Mouse (Mus musculus) urinary bladder, postnatal 14 days (tissue): ENCODE results near the gene C1qtnf7.

Source experiments
- DNase-seq: peaks from one replicate; pipeline ENCODE4 v3.0.0; 2021; ENCODE audit warnings: low spot score

Gene C1qtnf7

DNA sequence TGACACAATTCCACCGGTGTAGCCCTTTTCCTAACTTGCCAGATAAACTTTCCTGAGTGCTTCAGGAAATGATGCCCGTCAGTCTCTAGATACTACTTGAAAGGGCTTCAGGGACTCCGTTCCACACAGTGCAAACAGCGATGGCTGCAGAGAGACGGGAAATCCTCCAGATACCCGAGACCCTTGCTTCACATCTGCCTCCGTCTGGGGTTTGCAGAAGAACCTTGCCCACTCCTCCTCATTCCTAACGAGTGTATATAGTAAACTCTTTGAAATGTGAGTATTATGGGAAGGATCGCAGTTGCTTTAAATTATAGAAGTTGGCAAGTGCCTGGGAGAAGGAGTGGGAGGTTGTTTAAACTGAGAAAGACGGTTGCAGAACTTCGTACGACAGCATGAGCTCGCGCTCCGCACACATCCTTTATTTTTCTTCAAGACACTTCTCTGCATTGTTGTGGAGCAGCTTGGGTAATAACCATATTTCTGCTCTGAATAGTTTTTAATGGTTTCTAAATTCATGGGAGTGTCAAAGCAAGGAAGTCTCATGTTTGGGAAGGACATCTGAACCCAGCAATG lies at the start of gene C1qtnf7:
Gene C1qtnf7, plus strand, starts transcription at position 138 of the 576 bp plus-strand sequence.
- no peak for DNase-seq

- no peak for DNase-seq
Measured at GRCm38 (mm10) chr5:43466762-43467161, 48.6 kb upstream of the C1qtnf7 start.

DNA sequence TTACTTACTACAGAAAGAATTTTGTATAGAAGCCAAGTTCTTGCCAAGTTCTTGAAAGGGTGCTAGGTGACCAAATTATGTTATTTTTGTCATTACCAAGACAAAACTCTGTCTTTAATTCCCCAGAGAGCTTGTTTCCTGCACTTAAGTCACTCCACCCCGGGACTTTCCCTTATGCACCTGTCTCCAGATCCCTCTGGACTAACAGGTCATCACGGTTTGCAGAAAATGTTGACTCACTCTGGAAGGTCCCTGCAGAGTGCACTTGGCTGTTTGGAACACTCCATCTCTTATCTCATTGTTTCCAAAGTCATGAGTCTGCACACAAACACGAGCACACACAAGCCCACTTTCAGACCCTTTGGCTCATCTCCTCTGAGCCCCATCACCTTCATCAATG lies 48.1 kb upstream of the C1qtnf7 start:
- no peak for DNase-seq

DNA sequence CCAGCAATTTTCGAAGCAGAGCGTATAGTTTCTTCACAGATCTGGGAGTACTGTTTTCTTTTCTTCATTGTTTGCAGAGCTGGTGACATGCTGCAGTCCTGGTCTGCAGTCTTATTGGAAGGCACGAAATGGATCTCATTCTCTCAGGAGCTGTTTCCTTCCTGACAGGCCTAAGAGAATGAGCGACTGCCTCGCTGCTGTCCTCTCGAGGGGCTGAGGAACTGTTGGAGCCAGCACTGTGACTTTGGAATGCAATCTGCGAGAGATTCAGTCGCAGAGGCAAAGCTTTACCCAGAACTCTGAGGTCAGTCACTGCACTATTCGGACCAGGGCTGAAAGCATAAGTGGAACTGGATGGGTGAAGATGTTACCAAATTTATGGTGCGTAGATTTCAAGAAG lies 46.4 kb upstream of the C1qtnf7 start:
- DNase-seq = no peak

DNA sequence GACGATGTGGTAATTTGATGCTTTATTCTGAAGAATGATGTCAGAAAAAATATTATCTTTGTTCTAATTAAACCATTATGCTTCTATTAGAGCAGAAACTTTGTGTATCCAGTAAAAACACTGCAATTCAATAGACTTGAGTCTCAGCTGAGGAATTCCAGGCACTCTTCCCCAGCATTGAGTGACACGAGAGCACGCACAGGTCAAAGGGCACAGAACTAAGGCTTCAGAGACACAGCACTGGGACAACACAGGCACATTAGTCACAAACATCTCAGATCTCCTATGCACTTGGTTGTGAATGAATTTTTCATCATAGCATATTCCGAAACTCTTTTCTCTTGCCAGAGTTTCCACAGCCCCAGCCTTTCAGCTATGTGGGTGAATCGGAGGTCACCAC lies 37.4 kb upstream of the C1qtnf7 start:
- no peak for DNase-seq

DNA sequence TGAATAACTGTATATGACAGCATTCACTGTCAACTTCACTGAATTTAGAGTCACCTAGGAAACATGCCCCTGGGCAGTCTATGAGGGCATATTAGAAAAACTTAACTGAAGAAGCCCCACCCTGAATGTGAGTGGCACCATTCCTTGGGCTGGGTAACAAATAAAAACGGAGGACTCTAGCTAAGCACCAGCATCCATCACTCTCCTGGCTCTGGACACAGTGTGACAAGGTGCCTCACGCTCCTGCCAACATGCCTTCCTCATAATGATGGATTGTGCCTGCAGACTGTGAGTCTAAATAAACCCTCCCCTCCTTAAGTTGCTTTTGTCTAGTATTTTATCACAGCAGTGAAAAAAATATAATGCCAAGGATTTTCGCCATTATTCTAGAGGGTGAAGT lies 35.3 kb upstream of the C1qtnf7 start:
- no peak for DNase-seq

GRCm38 (mm10) chr5:43480786-43481185 lies 34.6 kb upstream of the C1qtnf7 start:
- no peak for DNase-seq

GRCm38 (mm10) chr5:43481824-43482223 lies 33.5 kb upstream of the C1qtnf7 start:
- no peak for DNase-seq

DNA sequence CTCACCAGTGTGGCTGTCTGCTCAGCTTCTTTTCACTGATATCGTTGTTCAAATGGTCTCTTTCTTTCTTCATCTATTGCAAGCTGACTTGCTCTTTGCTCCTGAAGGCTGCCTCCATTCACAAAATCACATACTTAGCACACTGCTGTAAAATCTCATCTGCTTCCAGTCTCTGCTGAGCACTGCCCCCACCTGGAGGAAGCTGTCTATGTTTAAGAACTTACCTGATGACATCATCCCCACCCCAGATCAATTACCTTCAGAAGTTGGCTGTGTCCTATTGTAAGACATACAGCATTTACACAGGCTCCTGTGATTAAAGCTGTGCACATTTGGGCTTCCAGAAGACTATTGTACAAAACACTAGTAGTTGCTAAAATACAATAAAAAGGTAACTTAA lies 13.5 kb upstream of the C1qtnf7 start:
- DNase-seq = no peak

GRCm38 (mm10) chr5:43504243-43504786 lies 11.0 kb upstream of the C1qtnf7 start:
- DNase-seq = no peak

- no peak for DNase-seq
Measured at GRCm38 (mm10) chr5:43508470-43508869, 6.9 kb upstream of the C1qtnf7 start.

GRCm38 (mm10) chr5:43508892-43509291 lies 6.4 kb upstream of the C1qtnf7 start:
- no peak for DNase-seq

DNA sequence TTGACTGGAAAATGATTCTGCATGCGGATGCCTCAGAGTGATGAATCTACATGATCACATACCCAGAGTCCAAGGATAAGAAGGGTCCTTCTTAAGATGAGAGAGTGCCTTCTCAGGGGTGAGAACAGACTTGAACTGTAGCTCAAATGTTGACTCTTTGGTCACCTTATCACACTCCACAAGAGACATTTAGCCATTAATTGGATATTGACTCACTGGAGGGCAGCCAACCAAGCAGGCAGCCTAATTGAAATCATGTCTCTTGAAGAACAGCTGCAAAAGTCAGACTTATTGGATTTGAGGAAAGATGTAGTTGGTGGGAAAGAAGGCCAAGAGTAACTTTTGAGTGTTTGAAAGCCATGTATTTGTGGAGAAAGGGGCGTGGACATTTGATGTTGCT lies 4.2 kb upstream of the C1qtnf7 start:
- no peak for DNase-seq

DNA sequence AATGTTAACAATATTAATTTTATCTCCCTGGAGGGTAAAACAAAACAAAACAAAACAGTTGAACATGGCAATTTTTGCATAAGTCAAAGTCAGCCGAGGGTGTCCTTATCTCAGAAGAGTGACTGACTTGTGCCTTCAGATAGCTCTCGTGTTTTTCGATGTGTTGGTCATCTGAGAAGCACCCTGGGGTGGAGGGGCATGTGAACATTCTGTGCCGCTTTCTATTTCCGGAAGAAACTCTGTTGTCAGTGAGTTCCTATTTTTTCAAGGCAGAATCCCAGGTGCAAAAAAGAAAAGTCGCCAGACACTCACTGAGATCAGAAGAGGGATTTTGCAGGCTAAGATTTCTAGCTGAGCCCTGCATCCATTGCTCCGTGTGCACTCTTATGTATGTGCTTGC lies 1.2 kb downstream of the C1qtnf7 start:
- no peak for DNase-seq

DNA sequence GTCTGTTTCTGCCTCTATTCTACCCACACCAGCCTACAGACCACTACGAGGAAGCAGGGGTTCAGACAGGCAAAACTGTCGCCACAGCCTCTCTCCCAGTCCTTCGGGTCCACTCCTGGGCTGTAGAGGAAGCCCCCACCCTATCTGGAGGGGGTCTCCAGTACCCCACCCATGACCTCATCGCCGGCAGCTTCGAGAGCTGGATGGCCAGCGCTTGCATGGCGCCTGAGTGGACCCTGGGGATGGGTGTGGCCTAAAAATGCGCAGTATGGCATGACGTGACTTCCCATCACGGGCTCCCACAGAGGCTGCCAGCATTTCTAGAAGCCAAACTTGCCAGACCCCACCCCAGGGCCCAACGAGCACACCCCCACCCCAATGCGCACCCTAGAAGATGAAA lies 2.0 kb downstream of the C1qtnf7 start:
- DNase-seq = no peak

DNA sequence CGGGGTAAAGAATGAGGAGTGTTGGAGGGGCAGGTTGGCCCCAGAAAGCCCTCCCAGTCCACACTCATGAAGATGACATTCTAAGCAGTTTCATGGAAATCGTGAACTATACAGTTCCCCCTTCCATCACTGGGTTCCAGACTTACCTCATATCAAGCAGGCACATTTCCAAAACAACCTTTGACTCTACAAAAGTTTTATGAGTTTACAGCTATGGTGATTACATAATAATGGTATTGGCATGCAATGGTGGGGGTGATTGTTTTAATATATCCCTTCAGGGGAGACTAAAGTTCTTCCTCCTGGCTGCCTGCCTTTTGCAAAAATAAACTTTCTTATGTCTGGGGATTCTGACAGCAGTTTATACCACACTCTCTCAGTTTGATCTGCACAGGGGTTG lies 4.6 kb downstream of the C1qtnf7 start:
- no peak for DNase-seq

- DNase-seq = no peak
Measured at GRCm38 (mm10) chr5:43521369-43521768, 6.0 kb downstream of the C1qtnf7 start.

DNA sequence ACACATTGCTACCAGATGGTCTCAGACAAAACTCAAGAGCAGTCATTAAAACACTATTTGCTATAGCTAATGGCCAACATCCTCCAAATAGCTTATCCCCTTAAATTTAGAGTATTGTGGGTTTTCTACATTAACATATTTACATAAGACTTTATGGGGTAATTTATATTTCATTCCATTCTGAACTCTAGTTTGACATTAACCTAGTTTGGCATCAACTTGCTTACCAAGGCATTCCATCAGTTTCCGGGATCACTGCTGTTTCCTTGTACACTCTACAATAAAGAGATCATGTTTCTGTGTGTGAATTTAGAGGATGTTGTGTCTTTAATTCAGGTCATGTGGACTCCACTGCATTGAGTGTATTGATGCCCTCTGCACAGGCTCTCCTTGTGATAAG lies 7.5 kb downstream of the C1qtnf7 start:
- DNase-seq = no peak

GRCm38 (mm10) chr5:43526874-43527584 lies 11.7 kb downstream of the C1qtnf7 start:
- DNase-seq = no peak

DNA sequence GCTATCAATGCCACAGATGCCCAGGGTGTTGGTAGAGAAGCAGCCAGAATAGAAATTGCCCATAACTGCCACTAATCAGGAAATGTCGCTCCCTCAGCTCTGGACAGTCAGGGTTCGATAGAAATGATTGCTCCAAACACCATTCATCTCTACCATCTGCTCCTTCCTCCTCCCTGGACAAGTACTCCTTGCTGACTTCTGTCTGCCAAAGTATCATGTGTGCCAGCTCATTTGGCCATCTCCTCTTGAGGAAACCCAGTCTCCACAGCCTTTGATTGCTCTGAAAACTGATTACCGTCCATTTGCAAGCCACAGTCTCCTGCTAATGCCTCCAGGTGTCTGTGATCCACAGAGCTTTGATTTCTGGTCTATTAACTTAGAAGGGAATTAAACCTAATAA lies 14.8 kb downstream of the C1qtnf7 start:
- DNase-seq = no peak

DNA sequence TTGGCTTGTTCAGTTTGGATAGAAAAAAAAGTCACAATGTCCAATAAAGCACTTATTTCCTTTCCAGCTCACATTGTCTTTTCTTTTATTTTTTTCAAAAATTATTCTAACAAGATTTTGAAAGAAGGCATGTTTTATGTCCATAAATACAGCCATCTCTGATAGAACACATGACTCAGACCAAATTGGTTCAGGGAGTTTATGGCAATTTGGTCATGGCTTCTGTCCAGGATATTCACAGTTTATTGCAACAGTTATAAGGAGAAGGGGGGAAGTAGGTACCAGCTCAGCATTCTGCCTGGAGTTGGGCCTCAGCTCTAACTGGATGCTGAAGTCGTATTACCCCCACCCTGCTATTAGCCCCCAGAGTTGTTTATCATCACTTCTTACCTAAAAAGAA lies 15.5 kb downstream of the C1qtnf7 start:
- no peak for DNase-seq

GRCm38 (mm10) chr5:43538322-43539167 lies 23.2 kb downstream of the C1qtnf7 start:
- no peak for DNase-seq

- no peak for DNase-seq
Measured at GRCm38 (mm10) chr5:43539168-43539516, 23.8 kb downstream of the C1qtnf7 start.
